Mouse (Mus musculus): ENCODE data around the gene Bcl2a1c. TPM values are rescaled to one million over a fixed set of nuclear protein-coding genes. Genes with fewer than 3 reads are reported as not detected.

The Bcl2a1c gene
- not detected for polyA plus RNA-seq (2014; fragmentation: Illumina TruSeq; extraction: RNeasy Lipid Tissue Mini Kit (QIAGEN cat#74804); ENCODE audit: insufficient read depth, low read depth, low replicate concordance)

DNA sequence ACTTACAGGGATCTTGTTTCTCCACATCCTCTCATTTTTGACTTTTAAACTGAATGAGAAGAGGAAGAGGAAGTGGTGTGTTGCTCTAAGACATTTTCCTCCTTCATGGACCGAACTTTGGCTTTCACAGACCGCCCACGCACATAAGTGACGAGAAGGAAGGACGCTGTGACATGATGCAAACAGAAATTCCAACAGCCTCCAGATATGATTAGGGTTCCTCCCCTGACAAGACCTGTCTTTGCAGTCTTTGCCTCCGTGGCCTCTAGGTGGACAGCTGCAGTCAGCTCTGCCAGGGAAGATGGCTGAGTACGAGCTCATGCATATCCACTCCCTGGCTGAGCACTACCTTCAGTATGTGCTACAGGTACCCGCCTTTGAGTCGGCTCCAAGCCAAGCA lies at the start of gene Bcl2a1c:
Bcl2a1c (plus strand) TSS at position 281 of the 400 bp plus-strand sequence.

Other genes with a start within 250 kb of the Bcl2a1c start
- 64.5 TPM for gene Crtap, start 60.5 kb downstream of the Bcl2a1c start, polyA plus RNA-seq (2014; fragmentation: Illumina TruSeq; extraction: RNeasy Lipid Tissue Mini Kit (QIAGEN cat#74804); ENCODE audit: insufficient read depth, low read depth, low replicate concordance)
- gene Glb1, start 70.9 kb downstream of the Bcl2a1c start, polyA plus RNA-seq (2014; fragmentation: Illumina TruSeq; extraction: RNeasy Lipid Tissue Mini Kit (QIAGEN cat#74804); ENCODE audit: insufficient read depth, low read depth, low replicate concordance) = 11.0 TPM
- 1.1 TPM for gene Tmppe, start 71.0 kb downstream of the Bcl2a1c start, polyA plus RNA-seq (2014; fragmentation: Illumina TruSeq; extraction: RNeasy Lipid Tissue Mini Kit (QIAGEN cat#74804); ENCODE audit: insufficient read depth, low read depth, low replicate concordance)
- gene Ccr4, start 174.8 kb downstream of the Bcl2a1c start, polyA plus RNA-seq (2014; fragmentation: Illumina TruSeq; extraction: RNeasy Lipid Tissue Mini Kit (QIAGEN cat#74804); ENCODE audit: insufficient read depth, low read depth, low replicate concordance) = 0.21 TPM
- not detected for gene C130032M10Rik, start 185.6 kb downstream of the Bcl2a1c start, polyA plus RNA-seq (2014; fragmentation: Illumina TruSeq; extraction: RNeasy Lipid Tissue Mini Kit (QIAGEN cat#74804); ENCODE audit: insufficient read depth, low read depth, low replicate concordance)
- not detected for gene Trim71, start 234.2 kb downstream of the Bcl2a1c start, polyA plus RNA-seq (2014; fragmentation: Illumina TruSeq; extraction: RNeasy Lipid Tissue Mini Kit (QIAGEN cat#74804); ENCODE audit: insufficient read depth, low read depth, low replicate concordance)

Measured in lung, adult 10 weeks (tissue).